Comparison of ENCODE assay signal across 8 mouse cellular contexts in the genomic region with DNA sequence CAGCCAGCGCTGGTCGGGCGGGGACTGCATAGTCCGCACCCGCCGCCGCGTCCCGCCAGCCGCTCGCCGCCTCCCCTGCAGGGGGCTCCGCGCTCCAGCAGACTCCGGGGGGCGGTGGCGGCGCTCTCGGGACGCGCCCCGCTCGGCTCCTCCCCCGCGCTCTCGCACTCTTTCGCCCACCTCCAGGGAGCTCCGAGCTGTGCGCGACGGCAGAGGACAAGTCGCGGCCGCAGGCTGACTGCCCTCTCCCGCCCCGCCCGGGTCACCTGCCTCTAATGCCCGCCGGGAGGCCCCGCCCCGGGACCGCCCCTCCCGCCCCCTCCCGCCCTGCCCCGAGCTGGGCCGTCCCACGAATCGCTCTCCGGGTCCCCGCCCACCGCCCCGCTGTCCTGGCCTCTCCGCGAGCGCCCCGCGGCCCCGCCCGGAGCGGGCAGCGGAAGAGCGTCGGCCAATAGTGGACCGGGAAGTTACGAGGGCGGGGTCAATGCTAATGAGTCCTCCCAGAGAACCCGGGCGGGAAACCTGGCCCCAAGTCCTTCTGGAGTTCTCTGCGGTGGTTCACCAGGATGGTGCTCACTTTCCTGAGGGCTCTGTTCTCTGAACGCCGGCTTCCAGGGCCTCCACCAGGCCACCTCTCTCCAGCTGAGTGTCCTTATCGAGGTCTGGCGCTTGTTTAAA. TPM values are rescaled to one million over a fixed set of nuclear protein-coding genes. Genes with fewer than 3 reads are reported as not detected.
DNase-seq lines count a peak whose midpoint lies in the region; ATAC-seq and TF ChIP-seq lines count a peak whose summit lies in the region.

TSS of gene Fzd5 (minus strand) at position 250 of the 678 bp plus-strand sequence.

- no peak within 1 kb of the TSS for H3K27ac ChIP-seq in cortical plate, adult 2 months (ENCODE audit: insufficient read depth, low read length)

- TF ChIP-seq POLR2A in cortical plate, adult 2 months (IDR thresholded peaks at IDR 0.05; ENCODE audit: extremely low read depth, insufficient read depth, low read length), result 0 out of 2 replicates have a peak, but pooled peaks have one; percentile 27

- no peak for TF ChIP-seq CTCF in cortical plate, adult 2 months (IDR thresholded peaks at IDR 0.05; ENCODE audit: extremely low read depth, insufficient read depth, low read length)

- DNase-seq in adrenal gland, adult (ENCODE audit: inconsistent age in 2 of 2, low spot score in 1 of 2), result peak; percentile 97
- DNase-seq in gastrocnemius, postnatal 10 days, result peak; percentile 93
- peak; percentile 58 for DNase-seq in hindlimb bud, embryonic 11.5 days (ENCODE audit: extremely low spot score, low read depth, low spot score)
- peak; percentile 50 to 95 for DNase-seq in left cerebral cortex, postnatal 10 days (ENCODE audit: extremely low spot score in 1 of 2, low spot score in 2 of 2)
- DNase-seq in right cerebral cortex, postnatal 10 days (ENCODE audit: low spot score in 2 of 2), result peak; percentile 83 to 85
- DNase-seq in urinary bladder, postnatal 14 days (ENCODE audit: low spot score), result peak; percentile 96

- H3K4me1 ChIP-seq in cortical plate, adult 2 months (ENCODE audit: control insufficient read depth, insufficient read depth, low read length), result peaks cover 2% of the 10 kb centered on the region; the same call in 1 of the 2 replicates

- peak; percentile 68 for ATAC-seq in megakaryocyte progenitor cell, adult 5-6 weeks (replicated peaks; ENCODE audit: poor library complexity)

- H3K4me3 ChIP-seq in cortical plate, adult 2 months (ENCODE audit: insufficient read depth, low read length), result peak within 1 kb of the TSS; percentile 19

- intact Hi-C loops in left cerebral cortex, postnatal 10 days (cut with DNase I), result loop anchor here (5.0 kb wide), 2 partner anchors 180 to 250 kb away; no protein-coding TSS in a partner anchor

RNA-seq across cellular contexts. Expression of gene Fzd5, which starts in this region (rescaled TPM):
- 0.66 and 0.90 TPM in 2 replicates for polyA plus RNA-seq in cortical plate, adult 2 months (2012; rRNA removed)
- 1 to 10 TPM; 2.3 to 3.6 TPM for total RNA-seq in gastrocnemius, postnatal 10 days (2021)
- total RNA-seq in left cerebral cortex, postnatal 10 days (2021), result 1 to 10 TPM; 1.1 to 1.2 TPM
- total RNA-seq in megakaryocyte progenitor cell, adult 5-6 weeks (2015), result 0.89 and 1.6 TPM in 2 replicates
- total RNA-seq in megakaryocyte progenitor cell, adult 5-6 weeks (2017), result 1.0 and 1.7 TPM in 2 replicates
